Mouse (Mus musculus) cerebellum, adult 9-11 months (tissue): ENCODE measurements around the gene Rars.

Experiments
- DNase-seq: peaks from one replicate; pipeline ENCODE4 v3.0.0; 2022

Gene Rars

DNA sequence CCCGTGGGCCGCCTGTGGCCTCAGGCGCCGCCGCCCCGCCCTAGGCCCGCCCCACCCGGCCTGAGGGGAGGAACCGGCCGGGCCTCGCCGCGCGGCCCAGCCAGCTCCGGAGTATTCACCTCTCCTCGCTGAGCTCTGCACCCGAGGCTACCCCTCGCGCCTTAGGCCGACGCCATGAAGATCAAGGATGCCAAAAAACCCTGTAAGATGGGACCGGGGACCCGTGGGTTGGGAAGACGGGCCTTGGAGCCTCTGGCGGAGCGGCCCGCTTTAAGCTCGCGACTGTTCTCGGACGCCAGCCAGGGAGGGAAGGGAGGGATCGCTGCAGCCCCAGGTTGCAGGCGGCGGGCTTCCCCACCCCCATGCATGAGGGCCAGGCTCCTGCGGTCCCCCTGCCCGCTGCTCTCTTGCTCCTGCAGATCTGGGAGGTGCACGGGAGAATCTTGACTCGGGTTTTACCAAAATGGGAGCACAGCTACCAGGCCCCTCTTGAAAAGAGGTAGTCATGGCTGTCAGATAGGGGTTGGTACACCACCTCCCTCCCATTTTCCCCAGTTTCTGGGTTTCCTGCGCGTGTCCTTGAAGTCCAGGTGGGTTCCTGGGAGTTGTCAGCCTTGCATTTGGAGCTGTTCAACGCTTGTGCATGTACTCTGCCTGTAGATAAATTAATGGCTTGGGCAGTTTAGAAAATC is 64.4 kb downstream of the Rars start:
- DNase-seq = peak; percentile 87

DNA sequence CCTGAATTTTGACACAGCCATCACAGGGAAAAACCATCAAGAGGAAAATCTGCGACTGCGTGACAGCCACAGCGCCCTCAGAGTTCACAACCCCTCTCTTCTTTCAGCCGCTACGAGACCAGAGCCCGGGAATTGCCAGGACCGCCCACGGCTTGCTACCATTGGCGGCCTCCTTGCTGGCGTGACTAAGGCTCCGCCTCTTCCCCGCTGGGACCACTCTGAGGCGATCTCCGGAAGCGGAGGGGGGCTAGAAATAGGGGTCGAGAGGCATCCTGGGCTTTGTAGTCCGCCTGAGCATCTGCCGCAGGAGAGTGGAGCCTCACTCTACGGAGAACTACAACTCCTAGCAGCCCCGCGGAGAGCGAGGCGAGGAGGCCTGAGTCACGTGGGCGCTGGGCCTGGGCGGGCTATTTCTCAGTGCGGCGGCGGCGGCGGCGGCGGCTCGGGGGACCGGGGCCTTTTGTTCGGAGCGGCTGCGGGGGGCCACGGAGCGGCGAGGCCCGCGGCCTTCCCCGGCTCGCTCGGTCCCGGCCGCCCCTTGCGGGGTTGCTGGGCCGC is 65.0 kb downstream of the Rars start, which contains the start of gene Pank3:
Gene Pank3 (plus strand): TSS at position 297 of the 558 bp plus-strand sequence.
- peak; percentile 99 for DNase-seq

DNA sequence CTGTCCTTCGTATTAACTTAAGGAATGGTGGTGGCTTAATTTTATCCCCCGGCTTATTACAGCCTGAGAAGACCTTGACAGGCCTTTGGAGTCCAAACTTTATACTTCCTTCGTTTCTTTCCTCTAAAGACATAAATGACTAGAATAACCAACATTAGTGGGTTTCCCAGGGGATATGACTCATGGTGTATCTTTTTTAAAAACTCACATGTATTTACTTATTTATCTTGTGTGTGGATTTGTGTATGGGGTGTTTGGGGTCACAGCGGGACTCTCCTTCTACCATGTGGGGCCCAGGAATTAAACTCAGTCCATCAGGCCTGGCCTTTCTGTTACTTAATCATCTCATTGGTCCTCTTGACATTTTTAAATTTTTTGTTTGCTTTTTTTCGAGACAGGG is 67.5 kb downstream of the Rars start:
- DNase-seq = no peak

DNA sequence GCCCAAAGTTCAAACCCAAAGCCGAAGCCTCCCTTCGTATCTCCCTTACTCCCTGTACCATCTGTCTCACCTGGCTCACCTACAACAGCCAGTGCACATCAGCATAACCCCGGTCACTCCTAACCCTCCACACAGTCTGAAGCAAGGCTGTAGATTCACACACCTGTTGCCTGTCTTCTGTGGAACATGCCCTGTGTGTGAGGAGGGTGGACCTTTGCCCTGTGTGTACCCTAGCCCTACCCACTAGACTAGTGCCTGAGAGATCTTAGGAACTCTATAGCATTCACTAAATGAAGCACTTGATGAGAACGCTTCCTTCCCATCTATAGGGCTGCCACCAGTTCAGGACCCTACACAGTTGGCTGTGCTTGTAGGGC is 73.7 kb downstream of the Rars start:
- DNase-seq = no peak

DNA sequence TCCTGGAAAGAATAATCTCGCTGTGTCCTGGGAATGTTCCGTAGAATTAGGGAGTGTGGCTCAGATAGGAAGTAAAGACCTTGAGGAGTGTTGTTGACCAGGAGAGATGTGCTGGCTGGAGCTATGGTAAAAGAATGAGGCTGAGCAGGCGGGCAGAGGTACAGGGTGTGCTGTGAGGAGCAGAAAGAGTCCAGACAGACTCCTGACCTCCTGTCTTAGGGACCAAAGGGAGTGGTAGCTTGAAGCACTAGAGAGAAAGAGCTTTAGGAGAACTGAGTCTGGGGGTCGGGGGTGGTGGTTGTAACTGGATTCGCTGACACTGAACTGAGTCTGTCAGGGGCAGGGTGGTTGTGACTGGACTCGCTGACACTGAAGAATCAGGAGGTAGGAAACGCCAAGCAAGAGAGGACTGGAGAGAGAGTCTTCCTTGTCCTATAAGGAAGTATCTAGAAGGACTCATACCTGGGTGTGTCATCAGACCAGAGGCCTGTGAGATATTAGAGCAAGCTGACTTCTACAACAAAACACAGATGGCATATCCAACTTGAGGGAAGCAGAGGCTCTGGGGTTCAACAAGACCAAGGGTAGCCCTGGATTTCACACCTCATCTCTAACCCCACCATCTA is 74.2 kb downstream of the Rars start:
- no peak for DNase-seq
